Mouse (Mus musculus): Measurements from ENCODE around the gene Fam198b. TPM values are rescaled to one million over a fixed set of nuclear protein-coding genes. Genes with fewer than 3 reads are reported as not detected.

Fam198b gene
- polyA plus RNA-seq, 1 experiment from 2014 or later: 1.1 TPM

DNA sequence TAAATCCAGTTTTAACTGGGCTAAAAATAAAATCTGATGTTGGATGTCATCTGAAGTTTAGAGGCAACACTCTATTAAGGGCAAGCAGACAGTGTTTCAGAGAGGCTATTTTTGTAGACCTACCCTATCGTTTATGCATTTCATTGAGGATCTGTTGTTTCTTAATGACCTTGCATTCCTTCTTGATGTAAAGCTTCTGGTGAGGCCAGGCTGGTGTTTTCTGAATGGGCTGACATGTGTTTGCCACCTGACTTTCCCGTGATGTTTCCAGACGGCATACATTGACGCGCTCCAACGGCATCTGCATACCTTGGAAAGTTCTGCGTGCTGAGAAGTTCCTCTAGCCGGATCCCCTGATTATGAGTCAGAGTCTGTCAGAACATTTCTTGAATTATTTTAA is 104.9 kb downstream of the Fam198b start:
- H3K9ac ChIP-seq (ENCODE audit: low read length): no peak overlapping the region
- H3K4me2 ChIP-seq (ENCODE audit: low read depth, low read length, severe bottlenecking): no peak overlapping the region
- H3K27ac ChIP-seq (ENCODE audit: low read depth, low read length): no peak overlapping the region
- DNase-seq (ENCODE audit: low spot score) (no peak), ATAC-seq (replicated peaks; ENCODE audit: low FRiP score) (no peak)
- no peaks in the 10 kb centered on the region for H3K27me3 ChIP-seq (ENCODE audit: control insufficient read depth, insufficient read depth, low read length)
- 85% methylated on average over 8 of the region's 8 CpGs for WGBS
- H3K9me3 ChIP-seq (ENCODE audit: control insufficient read depth, low read length): no peaks in the 10 kb centered on the region
- no peak overlapping the region for H3K4me3 ChIP-seq (ENCODE audit: low read depth, low read length)
- no peaks in the 10 kb centered on the region for H3K36me3 ChIP-seq (ENCODE audit: control insufficient read depth, insufficient read depth, low read length)
- H3K4me1 ChIP-seq (replicated peaks; ENCODE audit: control insufficient read depth, insufficient read depth, low read length): no peaks in the 10 kb centered on the region

DNA sequence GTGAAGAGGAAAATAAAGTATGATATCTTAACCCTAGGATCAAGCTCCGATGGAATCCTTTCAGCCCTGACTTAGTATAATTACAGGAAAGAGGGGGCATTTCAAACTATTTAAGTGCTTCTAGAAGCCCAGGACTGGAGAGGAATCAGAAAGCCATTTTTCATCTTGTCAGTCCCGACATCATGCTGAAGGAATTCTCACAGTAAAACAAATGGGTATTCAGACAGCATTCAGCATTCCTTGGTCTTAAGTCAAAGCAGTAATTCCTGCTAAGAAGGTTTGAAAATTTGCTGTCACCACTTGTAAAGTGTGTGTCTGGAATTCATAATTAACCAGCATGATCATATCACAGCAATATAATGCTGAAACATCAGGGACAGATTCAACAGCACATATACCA is 105.6 kb downstream of the Fam198b start:
- no peak overlapping the region for H3K9ac ChIP-seq (ENCODE audit: low read length)
- 64% methylated on average over 2 of the region's 2 CpGs for WGBS
- H3K27ac ChIP-seq (ENCODE audit: low read depth, low read length): no peak overlapping the region
- H3K4me2 ChIP-seq (ENCODE audit: low read depth, low read length, severe bottlenecking): no peak overlapping the region
- H3K4me3 ChIP-seq (ENCODE audit: low read depth, low read length): no peak overlapping the region
- no peaks in the 10 kb centered on the region for H3K27me3 ChIP-seq (ENCODE audit: control insufficient read depth, insufficient read depth, low read length)
- ATAC-seq (replicated peaks; ENCODE audit: low FRiP score) (no peak), DNase-seq (ENCODE audit: low spot score) (no peak)
- H3K9me3 ChIP-seq (ENCODE audit: control insufficient read depth, low read length): no peaks in the 10 kb centered on the region
- no peaks in the 10 kb centered on the region for H3K36me3 ChIP-seq (ENCODE audit: control insufficient read depth, insufficient read depth, low read length)
- no peaks in the 10 kb centered on the region for H3K4me1 ChIP-seq (replicated peaks; ENCODE audit: control insufficient read depth, insufficient read depth, low read length)

DNA sequence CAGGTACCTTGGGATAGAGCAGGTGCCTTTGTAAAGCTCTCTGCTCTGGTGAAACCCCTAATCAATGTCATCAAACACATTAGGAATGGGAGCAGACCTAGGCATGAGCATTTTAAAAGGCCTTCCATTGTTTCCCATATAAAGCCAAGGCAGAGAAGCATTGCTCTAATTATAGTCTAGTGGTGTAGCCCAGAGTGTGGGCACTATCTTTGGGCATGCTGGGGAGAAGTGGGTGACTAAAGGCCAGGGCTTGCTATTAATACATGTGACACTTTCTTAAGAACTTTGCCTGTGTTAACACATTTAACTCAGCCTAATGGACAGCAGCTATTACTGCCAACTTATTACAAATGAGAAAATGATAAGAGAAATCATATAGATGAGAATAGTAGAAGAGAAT is 106.1 kb downstream of the Fam198b start:
- no peak for ATAC-seq (replicated peaks; ENCODE audit: low FRiP score)

DNA sequence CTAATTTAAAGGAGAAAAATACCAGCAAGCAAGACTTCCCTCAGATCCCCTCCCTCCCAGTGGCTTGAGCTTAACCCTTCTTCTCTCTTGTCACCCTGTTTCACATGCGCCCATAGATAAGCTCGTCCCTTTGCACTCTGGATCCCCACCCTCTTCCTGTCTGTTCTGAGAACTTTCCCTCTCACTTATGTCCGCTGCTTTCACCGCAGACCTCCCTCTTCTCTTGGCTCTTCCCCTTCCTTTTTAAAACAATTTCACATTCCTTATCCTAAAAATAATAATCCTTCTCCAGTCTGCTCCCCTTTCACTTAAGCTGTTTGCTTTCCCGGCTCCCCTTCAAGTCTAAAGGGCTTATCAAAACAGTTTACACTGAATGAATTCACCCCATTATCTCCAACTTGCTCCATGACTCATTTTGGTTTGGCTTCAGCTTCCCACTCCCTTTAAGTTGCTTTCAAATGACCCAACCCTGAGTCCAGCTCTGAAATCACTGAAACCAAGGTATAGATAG is 109.8 kb downstream of the Fam198b start:
- Histone ChIP-seq H3K9me3 (ENCODE audit: control insufficient read depth, low read length) (no peaks in the 10 kb centered on the region), H3K36me3 (ENCODE audit: control insufficient read depth, insufficient read depth, low read length) (no peaks in the 10 kb centered on the region), H3K9ac (ENCODE audit: low read length) (no peak overlapping the region), H3K4me3 (ENCODE audit: low read depth, low read length) (no peak overlapping the region), H3K27me3 (ENCODE audit: control insufficient read depth, insufficient read depth, low read length) (no peaks in the 10 kb centered on the region), H3K4me1 (replicated peaks; ENCODE audit: control insufficient read depth, insufficient read depth, low read length) (no peaks in the 10 kb centered on the region), H3K4me2 (ENCODE audit: low read depth, low read length, severe bottlenecking) (no peak overlapping the region), H3K27ac (ENCODE audit: low read depth, low read length) (no peak overlapping the region)
- DNase-seq (ENCODE audit: low spot score): no peak
- ATAC-seq (replicated peaks; ENCODE audit: low FRiP score): no peak
- WGBS: 75% methylated on average over 5 of the region's 5 CpGs

More for the DNA sequence above, 106.1 kb downstream of the Fam198b start:
- no peak overlapping the region for H3K4me3 ChIP-seq (ENCODE audit: low read depth, low read length)
- H3K36me3 ChIP-seq (ENCODE audit: control insufficient read depth, insufficient read depth, low read length): no peaks in the 10 kb centered on the region
- no peak for DNase-seq (ENCODE audit: low spot score)
- no peak overlapping the region for H3K4me2 ChIP-seq (ENCODE audit: low read depth, low read length, severe bottlenecking)
- H3K4me1 ChIP-seq (replicated peaks; ENCODE audit: control insufficient read depth, insufficient read depth, low read length): no peaks in the 10 kb centered on the region
- no peaks in the 10 kb centered on the region for H3K27me3 ChIP-seq (ENCODE audit: control insufficient read depth, insufficient read depth, low read length)
- no peak overlapping the region for H3K9ac ChIP-seq (ENCODE audit: low read length)
- no peak overlapping the region for H3K27ac ChIP-seq (ENCODE audit: low read depth, low read length)
- no peaks in the 10 kb centered on the region for H3K9me3 ChIP-seq (ENCODE audit: control insufficient read depth, low read length)

DNA sequence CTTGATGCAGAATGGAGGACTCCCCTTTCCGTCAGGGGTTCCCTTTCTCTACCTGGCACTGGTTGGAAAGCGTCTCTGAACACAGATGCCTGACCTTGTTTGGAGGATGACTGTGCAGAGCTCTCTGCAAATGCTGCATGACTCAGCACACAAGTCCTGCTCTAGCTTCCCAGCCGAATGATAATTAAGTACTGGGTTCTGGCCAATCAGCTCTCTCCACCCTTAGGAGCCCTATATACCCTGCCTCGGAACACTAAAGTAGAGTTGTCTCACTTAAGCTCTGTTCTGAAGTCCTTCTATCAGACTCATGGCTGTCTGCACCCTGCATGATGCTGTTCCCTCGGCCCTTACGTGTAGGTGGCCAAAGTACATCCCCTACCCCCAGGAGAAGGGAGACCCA is 111.4 kb downstream of the Fam198b start:
- DNase-seq (ENCODE audit: low spot score) (no peak), ATAC-seq (replicated peaks; ENCODE audit: low FRiP score) (peak; percentile 71; the same call in 1 of the 2 replicates)
- Histone ChIP-seq H3K27me3 (ENCODE audit: control insufficient read depth, insufficient read depth, low read length) (no peaks in the 10 kb centered on the region), H3K4me2 (ENCODE audit: low read depth, low read length, severe bottlenecking) (no peak overlapping the region), H3K4me3 (ENCODE audit: low read depth, low read length) (no peak overlapping the region), H3K4me1 (replicated peaks; ENCODE audit: control insufficient read depth, insufficient read depth, low read length) (no peaks in the 10 kb centered on the region), H3K9ac (ENCODE audit: low read length) (no peak overlapping the region), H3K9me3 (ENCODE audit: control insufficient read depth, low read length) (no peaks in the 10 kb centered on the region), H3K36me3 (ENCODE audit: control insufficient read depth, insufficient read depth, low read length) (no peaks in the 10 kb centered on the region), H3K27ac (ENCODE audit: low read depth, low read length) (no peak overlapping the region)
- WGBS: 84% methylated on average over 6 of the region's 6 CpGs

Other genes with a start within 250 kb of the Fam198b start
- gene Rxfp1, start 146.7 kb upstream of the Fam198b start, polyA plus RNA-seq (2014; fragmentation: Nextera tagmentation; extraction: Ambion mirVana): 0.09 TPM in 1 of 2 replicates, not detected in the other
- 3.5 and 4.2 TPM in 2 replicates for gene Tmem144, start 31.8 kb upstream of the Fam198b start, polyA plus RNA-seq (2014; fragmentation: Nextera tagmentation; extraction: Ambion mirVana)

Measured in forebrain, embryonic 11.5 days (tissue).